14 mouse cellular contexts compared by ENCODE assay signal in the genomic region with DNA sequence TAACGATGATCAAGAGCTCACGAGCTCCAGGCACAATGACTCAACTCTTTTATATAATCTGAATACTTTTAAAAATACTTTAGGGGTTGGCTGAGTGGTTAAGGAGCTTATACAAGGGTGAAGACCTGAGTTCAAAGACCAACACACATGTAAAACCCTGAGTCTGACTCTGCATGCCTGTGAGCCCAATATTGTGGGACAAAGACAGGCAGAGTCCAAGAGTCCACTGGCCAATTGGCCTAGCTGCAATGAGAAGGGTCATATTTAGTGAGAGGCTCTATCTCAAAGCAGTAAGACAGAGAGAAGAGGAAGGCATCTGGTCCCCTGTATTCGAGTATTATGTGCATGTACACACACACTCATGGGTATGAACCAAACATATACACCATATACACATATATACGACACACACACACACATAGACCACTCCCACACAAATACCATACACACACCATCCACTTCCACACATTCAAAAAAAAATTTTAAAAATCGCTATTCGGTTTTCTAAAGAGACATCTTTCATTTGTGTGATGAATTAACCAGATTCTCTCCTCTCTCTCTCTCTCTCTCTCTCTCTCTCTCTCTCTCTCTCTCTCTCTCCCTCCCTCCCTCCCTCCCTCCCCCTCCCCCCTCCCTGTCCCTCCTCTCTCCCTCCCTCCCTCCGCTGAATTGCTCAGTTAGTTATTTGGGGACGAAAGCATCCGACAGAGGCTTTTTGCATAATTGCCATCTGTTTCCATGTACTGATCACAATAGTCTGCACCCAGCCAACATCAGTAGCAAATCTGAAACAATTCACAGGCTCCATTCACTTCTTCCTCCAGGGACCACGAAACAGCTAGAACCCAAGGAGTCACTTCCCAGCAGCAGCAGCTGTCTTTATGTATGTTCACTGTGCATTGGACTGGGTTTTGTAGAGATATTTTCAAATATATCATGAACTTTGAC. TPM values are rescaled to one million over a fixed set of nuclear protein-coding genes. Genes with fewer than 3 reads are reported as not detected.
DNase-seq lines count a peak whose midpoint lies in the region; ATAC-seq and TF ChIP-seq lines count a peak whose summit lies in the region.
"Had no signal": no experiment of that assay in that cellular context is flagged by ENCODE, and none has a peak within 500 bp of the region (broad histone marks: within the 10 kb centered on the region; RNA-seq: fewer than 3 reads in every experiment).

No protein-coding gene starts in this region.

- WGBS in forebrain, embryonic 14.5 days: 52% methylated on average over 10 of the region's 10 CpGs
- 67% methylated on average over 9 of the region's 10 CpGs for WGBS in forebrain, embryonic 12.5 days
- WGBS in hindbrain, embryonic 16.5 days: 57% methylated on average over 10 of the region's 10 CpGs

- H3K4me2 ChIP-seq in forebrain, embryonic 14.5 days (ENCODE audit: low read length): no peak overlapping the region
- no peak overlapping the region for H3K4me2 ChIP-seq in forebrain, embryonic 12.5 days
- H3K4me2 ChIP-seq in CH12.LX (ENCODE audit: insufficient read depth, low read depth, poor library complexity, severe bottlenecking): no peak overlapping the region
- no peak overlapping the region for H3K4me2 ChIP-seq in hindbrain, embryonic 16.5 days (ENCODE audit: low read length)
- H3K4me2 ChIP-seq: limb, embryonic 13.5 days had no signal

- in situ Hi-C loops in CH12.LX (cut with MboI; ENCODE audit: low pct_ligation_motif_present, low pct_unique_long_range_greater_than_20kb, low sequenced_read_pairs): no loop called here

- peak; percentile 77 for ATAC-seq in forebrain, embryonic 14.5 days
- no peak for ATAC-seq in forebrain, embryonic 12.5 days (ENCODE audit: low FRiP score)
- peak; percentile 40 for ATAC-seq in hindbrain, embryonic 16.5 days

- no peak overlapping the region for H3K9ac ChIP-seq in forebrain, embryonic 14.5 days (ENCODE audit: low read length)
- H3K9ac ChIP-seq in forebrain, embryonic 12.5 days: no peak overlapping the region
- H3K9ac ChIP-seq in CH12.LX (ENCODE audit: insufficient read depth, low read depth): no peak overlapping the region
- no peak overlapping the region for H3K9ac ChIP-seq in hindbrain, embryonic 16.5 days (ENCODE audit: low read depth, low read length)
- H3K9ac ChIP-seq: limb, embryonic 13.5 days had no signal

- no peak for TF ChIP-seq EP300 in CH12.LX (IDR thresholded peaks at IDR 0.05; ENCODE audit: low read length)

- H3K27ac ChIP-seq in forebrain, embryonic 14.5 days (ENCODE audit: low read depth, low read length): no peak overlapping the region
- H3K27ac ChIP-seq in forebrain, embryonic 12.5 days: no peak overlapping the region
- no peak overlapping the region for H3K27ac ChIP-seq in CH12.LX (ENCODE audit: insufficient read depth, low read depth)
- H3K27ac ChIP-seq in hindbrain, embryonic 16.5 days (ENCODE audit: low read depth, low read length): no peak overlapping the region
- H3K27ac ChIP-seq: kidney, postnatal 0 days; limb, embryonic 13.5 days had no signal

- H3K36me3 ChIP-seq in forebrain, embryonic 14.5 days (ENCODE audit: control insufficient read depth, insufficient read depth, low read length): no peaks in the 10 kb centered on the region
- H3K36me3 ChIP-seq in forebrain, embryonic 12.5 days (replicated peaks): no peaks in the 10 kb centered on the region
- H3K36me3 ChIP-seq in CH12.LX (replicated peaks in 1 of 2; ENCODE audit: control insufficient read depth in 1 of 2, insufficient read depth in 1 of 2, low read length in 1 of 2): no peaks in the 10 kb centered on the region
- H3K36me3 ChIP-seq in hindbrain, embryonic 16.5 days (ENCODE audit: control insufficient read depth, insufficient read depth, low read length): no peaks in the 10 kb centered on the region
- H3K36me3 ChIP-seq: limb, embryonic 13.5 days had no signal

- H3K4me1 ChIP-seq in forebrain, embryonic 14.5 days (ENCODE audit: control insufficient read depth, insufficient read depth, low read length): no peaks in the 10 kb centered on the region; the same call in 1 of the 2 replicates
- peaks cover 2% of the 10 kb centered on the region; the same call in 1 of the 2 replicates for H3K4me1 ChIP-seq in forebrain, embryonic 12.5 days
- H3K4me1 ChIP-seq in CH12.LX (ENCODE audit: control insufficient read depth in 1 of 2, insufficient read depth in 2 of 2): peaks cover 7 to 13% of the 10 kb centered on the region in 2 experiments
- no peaks in the 10 kb centered on the region for H3K4me1 ChIP-seq in hindbrain, embryonic 16.5 days (ENCODE audit: control insufficient read depth, insufficient read depth, low read depth, low read length)
- H3K4me1 ChIP-seq: limb, embryonic 13.5 days had no signal

- H3K79me2 ChIP-seq in CH12.LX (replicated peaks; ENCODE audit: control insufficient read depth, extremely low read depth, insufficient read depth, poor library complexity, severe bottlenecking): no peaks in the 10 kb centered on the region

- no peak for TF ChIP-seq POLR2A in CH12.LX (IDR thresholded peaks at IDR 0.05; ENCODE audit: low read depth, low read length)

- no peak overlapping the region for H3K4me3 ChIP-seq in forebrain, embryonic 14.5 days (ENCODE audit: low read depth, low read length)
- H3K4me3 ChIP-seq in forebrain, embryonic 12.5 days (replicated peaks): no peak overlapping the region
- no peak overlapping the region for H3K4me3 ChIP-seq in CH12.LX (replicated peaks in 1 of 3; ENCODE audit: low read depth in 2 of 3, low read length in 2 of 3, poor library complexity in 1 of 3)
- no peak overlapping the region for H3K4me3 ChIP-seq in hindbrain, embryonic 16.5 days (ENCODE audit: low read length)
- H3K4me3 ChIP-seq: limb, embryonic 13.5 days had no signal

- no peaks in the 10 kb centered on the region for H3K27me3 ChIP-seq in forebrain, embryonic 14.5 days (replicated peaks; ENCODE audit: control insufficient read depth, insufficient read depth, low read length)
- H3K27me3 ChIP-seq in forebrain, embryonic 12.5 days: peaks cover 6% of the 10 kb centered on the region; the same call in 1 of the 2 replicates
- no peaks in the 10 kb centered on the region for H3K27me3 ChIP-seq in CH12.LX (replicated peaks)
- H3K27me3 ChIP-seq in hindbrain, embryonic 16.5 days (replicated peaks; ENCODE audit: control insufficient read depth, insufficient read depth, low read length): no peaks in the 10 kb centered on the region
- H3K27me3 ChIP-seq: limb, embryonic 13.5 days had no signal

- DNase-seq in forebrain, embryonic 14.5 days (ENCODE audit: low spot score): peak; percentile 80
- DNase-seq in kidney, postnatal 36 days: peak; percentile 63 to 70
- no peak for DNase-seq in kidney, postnatal 14 days
- peak; percentile 17 for DNase-seq in CH12.LX (ENCODE audit: extremely low read depth)
- DNase-seq in thymus, postnatal 36 days: no peak
- DNase-seq in Muller cell, postnatal 12 days (ENCODE audit: inconsistent ontology term): no peak
- DNase-seq: adrenal gland, postnatal 10 days; cerebellum, postnatal 14 days; lung, adult 18-20 months had no signal

- no peak for TF ChIP-seq RAD21 in CH12.LX (IDR thresholded peaks at IDR 0.05; ENCODE audit: low read depth, low read length)

- no peaks in the 10 kb centered on the region for H3K9me3 ChIP-seq in forebrain, embryonic 14.5 days (replicated peaks; ENCODE audit: control insufficient read depth, low read length)
- no peaks in the 10 kb centered on the region for H3K9me3 ChIP-seq in forebrain, embryonic 12.5 days
- H3K9me3 ChIP-seq in CH12.LX (replicated peaks; ENCODE audit: low read length): no peaks in the 10 kb centered on the region
- H3K9me3 ChIP-seq in hindbrain, embryonic 16.5 days (ENCODE audit: control insufficient read depth, low read length): no peaks in the 10 kb centered on the region
- H3K9me3 ChIP-seq: limb, embryonic 13.5 days had no signal

- dilution Hi-C loops in CH12.LX (cut with MboI; ENCODE audit: extremely low pct_ligation_motif_present, extremely low pct_unique_long_range_greater_than_20kb, low sequenced_read_pairs): no loop called here

- no peak for TF ChIP-seq CTCF in CH12.LX (conservative IDR thresholded peaks at IDR 0.05 in 1 of 2, IDR thresholded peaks at IDR 0.05 in 1 of 2; ENCODE audit: low read depth in 2 of 2, low read length in 2 of 2)

TF ChIP-seq in CH12.LX, 34 proteins besides CTCF, POLR2A, EP300 and RAD21:
- TF ChIP-seq PAX5 (IDR thresholded peaks at IDR 0.05; ENCODE audit: low read length) (no peak), MAFK (IDR thresholded peaks at IDR 0.05; ENCODE audit: insufficient replicate concordance, low read length) (no peak)

RNA-seq across cellular contexts. Expression of a gene that starts 7.4 kb away (rescaled TPM):
- 3.1 and 4.7 TPM in 2 replicates for polyA plus RNA-seq in forebrain, embryonic 14.5 days (2014; fragmentation: Nextera tagmentation; extraction: Ambion mirVana)
- 1.4 and 2.1 TPM in 2 replicates for polyA plus RNA-seq in forebrain, embryonic 12.5 days (2016; fragmentation: Nextera tagmentation; extraction: Ambion mirVana)
- total RNA-seq in CH12.LX (2012; rRNA removed) (0.38 TPM in 1 of 2 replicates, not detected in the other), CH12.LX (2014; rRNA removed) (0.24 TPM in 1 of 2 replicates, not detected in the other)
- 1.2 and 1.7 TPM in 2 replicates for polyA plus RNA-seq in CH12.LX (2012; ENCODE audit: insufficient read length, low read depth)
- 9.7 and 11.9 TPM in 2 replicates for polyA plus RNA-seq in hindbrain, embryonic 16.5 days (2015; fragmentation: Nextera tagmentation; extraction: Ambion mirVana)
- total RNA-seq: neutrophil, adult 5-6 weeks had no signal

RNA-seq across cellular contexts. Expression of a gene that starts 51.5 kb away (rescaled TPM):
- polyA plus RNA-seq in forebrain, embryonic 14.5 days (2014; fragmentation: Nextera tagmentation; extraction: Ambion mirVana): 21.6 and 28.2 TPM in 2 replicates
- 26.6 and 28.7 TPM in 2 replicates for polyA plus RNA-seq in forebrain, embryonic 12.5 days (2016; fragmentation: Nextera tagmentation; extraction: Ambion mirVana)
- total RNA-seq in CH12.LX (2012; rRNA removed): 11.7 and 14.9 TPM in 2 replicates
- 26.4 and 30.0 TPM in 2 replicates for total RNA-seq in CH12.LX (2014; rRNA removed)
- 17.7 and 19.5 TPM in 2 replicates for polyA plus RNA-seq in CH12.LX (2012; ENCODE audit: insufficient read length, low read depth)
- polyA plus RNA-seq in hindbrain, embryonic 16.5 days (2015; fragmentation: Nextera tagmentation; extraction: Ambion mirVana): 45.7 and 49.5 TPM in 2 replicates

RNA-seq across cellular contexts. Expression of a gene that starts 51.6 kb away (rescaled TPM):
- 292 and 293 TPM in 2 replicates for polyA plus RNA-seq in forebrain, embryonic 14.5 days (2014; fragmentation: Nextera tagmentation; extraction: Ambion mirVana)
- polyA plus RNA-seq in forebrain, embryonic 12.5 days (2016; fragmentation: Nextera tagmentation; extraction: Ambion mirVana): 437 and 443 TPM in 2 replicates
- total RNA-seq in CH12.LX (2012; rRNA removed) (214 and 306 TPM in 2 replicates), CH12.LX (2014; rRNA removed) (333 and 398 TPM in 2 replicates)
- polyA plus RNA-seq in CH12.LX (2012; ENCODE audit: insufficient read length, low read depth): 224 and 237 TPM in 2 replicates
- polyA plus RNA-seq in hindbrain, embryonic 16.5 days (2015; fragmentation: Nextera tagmentation; extraction: Ambion mirVana): 168 and 188 TPM in 2 replicates

Comparison
In these comparisons a context has a peak if more than half of its experiments do, and no peak if none do; other contexts are left out.
1. DNase-seq: peak in forebrain, embryonic 14.5 days (single experiment), kidney, postnatal 36 days (2 of 2) and CH12.LX (single experiment); none in kidney, postnatal 14 days (single experiment), thymus, postnatal 36 days (0 of 2) and Muller cell, postnatal 12 days (single experiment).